Mouse (Mus musculus) liver, embryonic 12.5 days (tissue): ENCODE results near the gene Eya4. TPM values are rescaled to one million over a fixed set of nuclear protein-coding genes. Genes with fewer than 3 reads are reported as not detected.

Source experiments
- ATAC-seq: fragments of 200-750 bp; cut with Nextera tagmentation; 2 replicates; pipeline ENCODE4 v1.8.0; 2017; ENCODE audit warnings: moderate number of reproducible peaks, mild to moderate bottlenecking, moderate library complexity
- H3K27ac ChIP-seq: fragments of 300-500 bp; sonication (generic); 2 replicates; pipeline ENCODE4 v1.5.1; 2016; ENCODE audit warnings: mild to moderate bottlenecking
- H3K27me3 ChIP-seq: fragments of 300-500 bp; sonication (generic); replicated peaks from 2 replicates; pipeline ENCODE4 v1.6.1; 2016; ENCODE audit warnings: mild to moderate bottlenecking, moderate library complexity
- H3K36me3 ChIP-seq: fragments of 300-500 bp; sonication (generic); 2 replicates; pipeline ENCODE4 v1.6.1; 2016; ENCODE audit warnings: mild to moderate bottlenecking, moderate library complexity
- H3K4me1 ChIP-seq: fragments of 300-500 bp; sonication (generic); 2 replicates; pipeline ENCODE4 v1.6.1; 2016
- H3K4me2 ChIP-seq: fragments of 300-500 bp; sonication (generic); 2 replicates; pipeline ENCODE4 v1.6.1; 2016; ENCODE audit warnings: mild to moderate bottlenecking, moderate library complexity
- H3K4me3 ChIP-seq: fragments of 300-500 bp; sonication (generic); 2 replicates; pipeline ENCODE4 v1.5.1; 2016; ENCODE audit warnings: mild to moderate bottlenecking, moderate library complexity
- H3K9ac ChIP-seq: fragments of 300-500 bp; sonication (generic); 2 replicates; pipeline ENCODE4 v1.6.1; 2016; ENCODE audit warnings: mild to moderate bottlenecking, moderate library complexity
- H3K9me3 ChIP-seq: fragments of 300-500 bp; sonication (generic); replicated peaks from 2 replicates; pipeline ENCODE4 v1.6.1; 2016; ENCODE audit warnings: mild to moderate bottlenecking, moderate library complexity
- WGBS: fragments of 180-500 bp; shearing (Covaris S2); methylation state at CpG from one replicate; pipeline ENCODE4 v1.1.7; 2016; ENCODE audit not compliant: insufficient replicate concordance; 5-methylcytosine and 5-hydroxymethylcytosine counted together
- polyA plus RNA-seq: library from polyadenylated mRNA; unstranded; fragments of >200 nt; fragmentation: Nextera tagmentation; extraction: Ambion mirVana; gene quantifications from 2 replicates; pipeline ENCODE4 v1.2.1, GENCODE M21; 2016

Eya4 gene
- polyA plus RNA-seq, 1 experiment from 2014 or later = 0.29 TPM

- no peak overlapping the region for H3K4me2 ChIP-seq
- no peaks in the 10 kb centered on the region for H3K4me1 ChIP-seq
- H3K36me3 ChIP-seq = no peaks in the 10 kb centered on the region
- H3K27ac ChIP-seq = no peak overlapping the region
- ATAC-seq = no peak
- H3K9me3 ChIP-seq = no peaks in the 10 kb centered on the region
- no peak overlapping the region for H3K9ac ChIP-seq
- 62% methylated on average over 3 of the region's 3 CpGs for WGBS
- no peaks in the 10 kb centered on the region for H3K27me3 ChIP-seq
- H3K4me3 ChIP-seq = no peak overlapping the region
Observed at GRCm38 (mm10) chr10:23220432-23220831, 130.2 kb downstream of the Eya4 start.

DNA sequence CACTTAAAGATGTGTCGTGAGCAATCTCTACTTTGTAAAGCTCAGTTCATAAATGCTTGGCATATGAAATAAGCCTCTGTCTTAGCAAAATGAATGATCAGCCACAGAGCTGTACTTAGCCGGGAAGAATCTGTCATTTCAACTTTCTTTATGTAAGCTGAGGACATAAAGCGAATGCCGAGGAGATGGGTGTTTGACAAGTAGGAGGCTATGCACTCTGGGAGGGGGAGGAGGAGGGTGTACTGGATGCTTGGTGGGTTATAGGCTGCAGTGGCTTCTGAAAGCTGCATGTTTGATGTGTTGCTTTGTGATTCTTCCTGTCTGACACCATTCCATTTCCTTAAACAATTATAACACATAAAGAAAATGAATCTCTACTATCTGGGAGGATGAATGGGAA is 133.8 kb downstream of the Eya4 start:
- 68% methylated on average over 4 of the region's 4 CpGs for WGBS
- H3K4me3 ChIP-seq = no peak overlapping the region
- no peak for ATAC-seq
- H3K9ac ChIP-seq = no peak overlapping the region
- H3K27me3 ChIP-seq = no peaks in the 10 kb centered on the region
- no peak overlapping the region for H3K4me2 ChIP-seq
- H3K27ac ChIP-seq = no peak overlapping the region
- no peaks in the 10 kb centered on the region for H3K4me1 ChIP-seq
- no peaks in the 10 kb centered on the region for H3K36me3 ChIP-seq
- H3K9me3 ChIP-seq = no peaks in the 10 kb centered on the region

DNA sequence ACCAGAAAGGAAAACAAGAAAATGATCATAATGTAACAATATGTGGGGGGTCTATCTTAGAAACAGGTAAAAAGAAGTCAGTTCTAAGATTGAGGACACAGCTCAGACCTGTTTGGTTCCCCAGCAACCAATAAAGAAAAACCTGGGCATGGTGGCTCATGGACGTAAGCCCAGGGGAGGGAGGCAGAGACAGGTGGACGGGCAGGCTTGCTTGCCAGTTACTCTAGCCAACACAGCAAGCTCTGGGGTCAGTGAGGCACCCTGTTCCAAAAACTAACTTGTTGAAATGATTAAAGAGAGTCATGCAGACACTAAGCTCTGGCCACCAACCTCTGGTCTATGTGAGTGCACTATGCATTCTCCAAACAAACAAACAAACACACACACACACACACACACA is 139.2 kb downstream of the Eya4 start:
- H3K9me3 ChIP-seq = no peaks in the 10 kb centered on the region
- no peak overlapping the region for H3K4me3 ChIP-seq
- H3K27me3 ChIP-seq = no peaks in the 10 kb centered on the region
- 75% methylated on average over 2 of the region's 2 CpGs for WGBS
- no peak overlapping the region for H3K9ac ChIP-seq
- no peak for ATAC-seq
- no peaks in the 10 kb centered on the region for H3K36me3 ChIP-seq
- no peaks in the 10 kb centered on the region for H3K4me1 ChIP-seq
- no peak overlapping the region for H3K4me2 ChIP-seq
- no peak overlapping the region for H3K27ac ChIP-seq

DNA sequence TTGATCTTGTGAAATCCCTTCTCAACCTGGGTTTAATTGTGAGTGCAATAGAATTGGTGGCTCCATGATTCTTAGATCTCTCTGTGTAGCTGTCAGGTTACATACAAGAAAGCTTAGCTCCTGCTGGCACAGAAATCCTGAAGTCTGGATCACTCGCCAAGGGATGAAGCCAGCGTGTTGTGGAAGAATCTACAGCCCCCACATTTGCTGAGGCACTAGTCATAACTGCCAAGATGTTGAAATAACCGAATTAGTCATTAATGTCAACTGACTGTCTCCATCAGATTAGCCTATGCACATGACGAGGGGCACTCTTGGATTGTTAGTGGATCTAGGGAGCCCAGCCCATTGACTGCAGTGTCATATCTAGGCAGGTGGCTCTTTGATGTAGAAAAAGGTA is 146.7 kb downstream of the Eya4 start:
- no peak overlapping the region for H3K4me2 ChIP-seq
- no peak overlapping the region for H3K9ac ChIP-seq
- no peaks in the 10 kb centered on the region for H3K36me3 ChIP-seq
- no peaks in the 10 kb centered on the region for H3K9me3 ChIP-seq
- no peaks in the 10 kb centered on the region for H3K4me1 ChIP-seq
- ATAC-seq = no peak
- H3K27ac ChIP-seq = no peak overlapping the region
- no peak overlapping the region for H3K4me3 ChIP-seq
- WGBS = 53% methylated on average over 4 of the region's 4 CpGs
- H3K27me3 ChIP-seq = no peaks in the 10 kb centered on the region

DNA sequence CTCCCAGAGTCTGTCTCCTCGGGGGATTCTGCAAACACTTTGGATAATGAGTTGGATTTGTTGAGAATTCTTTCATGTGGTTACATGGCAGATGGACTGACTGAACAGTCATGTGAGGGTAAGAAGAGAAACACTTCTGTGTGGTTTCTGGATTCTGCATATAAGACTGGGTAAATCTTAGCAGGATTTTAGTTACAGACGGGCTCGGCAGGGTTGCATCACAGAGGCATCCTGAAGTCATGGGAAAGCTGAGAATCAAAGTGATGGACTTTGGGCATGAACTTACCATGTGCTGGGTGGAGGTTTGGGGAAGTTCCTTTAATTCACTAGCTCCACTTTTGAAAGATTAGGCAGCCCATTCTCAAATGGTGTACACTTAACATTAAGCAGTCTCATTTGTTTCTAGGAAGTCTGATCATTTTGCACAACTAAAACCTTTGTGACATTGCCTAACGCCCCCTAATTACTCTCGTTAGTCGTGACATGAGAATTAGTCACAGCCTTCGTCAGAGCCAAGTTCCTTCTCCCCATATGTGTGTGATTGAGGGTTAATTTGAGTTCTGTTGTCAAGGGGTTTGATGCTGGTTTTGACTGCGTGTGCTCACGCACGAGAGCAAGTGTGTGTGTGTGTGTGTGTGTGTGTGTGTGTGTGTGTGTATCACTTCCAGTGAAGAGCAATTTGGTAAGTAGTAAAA is 147.3 kb downstream of the Eya4 start:
- no peak overlapping the region for H3K9ac ChIP-seq
- 61% methylated on average over 10 of the region's 10 CpGs for WGBS
- H3K27ac ChIP-seq = no peak overlapping the region
- H3K27me3 ChIP-seq = no peaks in the 10 kb centered on the region
- H3K4me3 ChIP-seq = no peak overlapping the region
- H3K36me3 ChIP-seq = no peaks in the 10 kb centered on the region
- H3K9me3 ChIP-seq = no peaks in the 10 kb centered on the region
- ATAC-seq = no peak
- H3K4me1 ChIP-seq = no peaks in the 10 kb centered on the region
- no peak overlapping the region for H3K4me2 ChIP-seq

- H3K27ac ChIP-seq = no peak overlapping the region
- no peak overlapping the region for H3K9ac ChIP-seq
- H3K4me3 ChIP-seq = no peak overlapping the region
- H3K4me1 ChIP-seq = no peaks in the 10 kb centered on the region
- H3K36me3 ChIP-seq = no peaks in the 10 kb centered on the region
- H3K4me2 ChIP-seq = no peak overlapping the region
- H3K9me3 ChIP-seq = no peaks in the 10 kb centered on the region
- no peak for ATAC-seq
- WGBS = 78% methylated on average over 4 of the region's 4 CpGs
- H3K27me3 ChIP-seq = no peaks in the 10 kb centered on the region
Observed at GRCm38 (mm10) chr10:23202591-23202990, 148.0 kb downstream of the Eya4 start.

GRCm38 (mm10) chr10:23198251-23198650 is 152.3 kb downstream of the Eya4 start:
- no peak overlapping the region for H3K4me3 ChIP-seq
- no peaks in the 10 kb centered on the region for H3K4me1 ChIP-seq
- WGBS = 57% methylated on average over 5 of the region's 5 CpGs
- no peak overlapping the region for H3K9ac ChIP-seq
- no peaks in the 10 kb centered on the region for H3K36me3 ChIP-seq
- H3K9me3 ChIP-seq = no peaks in the 10 kb centered on the region
- ATAC-seq = no peak
- H3K4me2 ChIP-seq = no peak overlapping the region
- no peaks in the 10 kb centered on the region for H3K27me3 ChIP-seq
- H3K27ac ChIP-seq = no peak overlapping the region

DNA sequence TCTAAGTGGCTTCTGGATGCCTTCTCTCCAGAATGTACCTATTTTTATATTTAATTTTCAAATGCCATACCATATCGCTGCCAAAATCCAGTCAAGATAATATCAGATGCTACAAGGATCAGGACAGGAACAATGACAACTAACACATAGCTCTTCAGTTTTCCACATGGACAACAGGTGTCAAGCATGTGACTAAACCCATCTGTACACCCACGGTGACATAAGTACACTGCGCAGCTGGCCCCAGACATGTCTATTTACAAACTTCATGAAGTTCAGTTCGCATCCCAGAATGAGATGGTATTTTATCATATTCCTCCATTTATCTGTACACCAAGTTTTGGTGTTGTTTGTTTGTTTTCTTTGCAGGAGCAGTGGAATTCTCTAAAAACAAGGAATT is 154.2 kb downstream of the Eya4 start:
- ATAC-seq = no peak
- 77% methylated on average over 4 of the region's 4 CpGs for WGBS
- Histone ChIP-seq H3K4me3 (no peak overlapping the region), H3K27ac (no peak overlapping the region), H3K9ac (no peak overlapping the region), H3K4me1 (no peaks in the 10 kb centered on the region), H3K36me3 (no peaks in the 10 kb centered on the region), H3K9me3 (no peaks in the 10 kb centered on the region), H3K27me3 (no peaks in the 10 kb centered on the region), H3K4me2 (no peak overlapping the region)

- no peak overlapping the region for H3K4me2 ChIP-seq
- no peak for ATAC-seq
- no peak overlapping the region for H3K4me3 ChIP-seq
- no peak overlapping the region for H3K9ac ChIP-seq
- H3K9me3 ChIP-seq = no peaks in the 10 kb centered on the region
- H3K36me3 ChIP-seq = no peaks in the 10 kb centered on the region
- no peaks in the 10 kb centered on the region for H3K27me3 ChIP-seq
- H3K27ac ChIP-seq = no peak overlapping the region
- 65% methylated on average over 2 of the region's 2 CpGs for WGBS
- no peaks in the 10 kb centered on the region for H3K4me1 ChIP-seq
Observed at GRCm38 (mm10) chr10:23195337-23195736, 155.2 kb downstream of the Eya4 start.

DNA sequence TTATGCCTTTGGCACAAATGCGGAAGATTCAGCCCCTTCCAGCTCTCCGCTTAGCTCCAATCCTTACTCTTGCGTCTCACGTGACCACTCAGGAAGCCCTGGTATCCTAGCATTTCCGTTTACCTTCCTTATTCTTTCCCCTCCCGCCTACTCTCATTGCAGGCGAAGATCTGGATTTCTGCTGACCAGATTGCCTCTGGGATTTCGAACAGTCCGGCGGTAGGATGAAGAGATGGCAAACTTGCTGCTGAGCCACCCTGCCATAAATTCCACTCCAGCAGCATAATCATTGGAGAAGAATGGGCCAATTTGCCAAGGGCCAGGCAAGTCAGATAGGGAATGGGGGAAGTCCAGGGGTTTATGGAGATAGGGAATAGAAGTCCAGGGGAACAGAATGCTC is 160.8 kb downstream of the Eya4 start:
- Histone ChIP-seq H3K27me3 (no peaks in the 10 kb centered on the region), H3K36me3 (no peaks in the 10 kb centered on the region), H3K4me3 (no peak overlapping the region), H3K4me2 (no peak overlapping the region), H3K9me3 (no peaks in the 10 kb centered on the region), H3K4me1 (no peaks in the 10 kb centered on the region), H3K9ac (no peak overlapping the region), H3K27ac (no peak overlapping the region)
- no peak for ATAC-seq
- 67% methylated on average over 10 of the region's 10 CpGs for whole genome bisulfite sequencing

GRCm38 (mm10) chr10:23185391-23185790 is 165.2 kb downstream of the Eya4 start:
- ATAC-seq = no peak
- 76% methylated on average over 6 of the region's 6 CpGs for WGBS

DNA sequence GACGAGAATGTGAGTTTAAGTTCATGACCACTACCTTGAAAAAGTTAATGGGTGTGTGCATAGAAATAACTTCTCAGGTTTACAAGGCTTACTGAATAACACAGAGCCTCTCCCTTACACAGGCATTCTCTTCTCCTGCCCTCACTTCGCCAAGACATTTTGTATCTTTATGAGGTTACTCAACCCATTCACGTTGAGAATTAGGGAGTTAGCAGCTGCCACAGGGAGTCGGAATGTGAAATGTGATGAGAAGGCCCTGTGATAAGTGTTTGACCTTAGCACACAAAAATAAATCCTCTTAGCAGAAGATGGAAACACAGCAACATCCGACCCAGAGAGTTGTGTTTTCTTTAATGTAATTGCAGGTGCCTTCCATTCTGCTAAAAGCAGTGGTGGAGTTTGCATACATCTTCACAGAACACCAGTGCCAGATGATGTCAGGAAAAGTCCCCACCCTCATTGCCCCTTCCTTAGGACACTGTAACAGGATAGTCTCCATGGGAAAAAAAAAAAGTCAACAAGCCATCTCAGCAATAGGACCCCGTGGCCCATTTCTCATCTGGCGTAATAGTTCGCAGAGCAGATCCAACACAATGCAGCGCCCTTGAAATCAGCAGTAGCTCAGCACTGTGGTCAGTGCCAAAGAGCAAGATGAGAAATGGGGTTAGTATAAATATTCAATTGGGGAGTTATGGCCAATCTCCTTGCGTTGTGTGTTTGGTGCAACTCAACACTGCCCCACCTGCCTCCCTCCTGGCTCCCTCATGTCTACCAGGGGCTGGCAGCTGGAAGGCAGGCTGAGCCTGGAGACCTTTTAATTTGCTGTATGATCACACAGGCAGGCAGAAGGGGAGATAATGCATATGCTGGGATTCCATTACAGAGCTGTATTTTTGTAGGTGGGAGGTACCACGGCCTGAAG is 168.8 kb downstream of the Eya4 start:
- no peak for ATAC-seq
- H3K4me3 ChIP-seq = no peak overlapping the region
- no peaks in the 10 kb centered on the region for H3K9me3 ChIP-seq
- H3K36me3 ChIP-seq = no peaks in the 10 kb centered on the region
- H3K9ac ChIP-seq = no peak overlapping the region
- no peak overlapping the region for H3K27ac ChIP-seq
- 74% methylated on average over 11 of the region's 11 CpGs for WGBS
- no peak overlapping the region for H3K4me2 ChIP-seq
- no peaks in the 10 kb centered on the region for H3K4me1 ChIP-seq
- no peaks in the 10 kb centered on the region for H3K27me3 ChIP-seq

More at GRCm38 (mm10) chr10:23185391-23185790, 165.2 kb downstream of the Eya4 start:
- Histone ChIP-seq H3K36me3 (no peaks in the 10 kb centered on the region), H3K27me3 (no peaks in the 10 kb centered on the region), H3K4me3 (no peak overlapping the region), H3K9me3 (no peaks in the 10 kb centered on the region), H3K4me2 (no peak overlapping the region), H3K9ac (no peak overlapping the region), H3K27ac (no peak overlapping the region), H3K4me1 (no peaks in the 10 kb centered on the region)
